Mouse (Mus musculus) kidney, postnatal 36 days (tissue): ENCODE measurements around the gene Ccdc167.
"Not testable (repeated sequence)": the region's sequence is repeated elsewhere in the genome, so short reads cannot be mapped to it uniquely, and the experiment has no call there.

Experiments used
- DNase-seq, 2 experiments: peaks; one replicate each; pipeline ENCODE4 v3.0.0; 2021 to 2022; ENCODE audit warnings: mixed read lengths in 2 of 2

Gene Ccdc167

DNA sequence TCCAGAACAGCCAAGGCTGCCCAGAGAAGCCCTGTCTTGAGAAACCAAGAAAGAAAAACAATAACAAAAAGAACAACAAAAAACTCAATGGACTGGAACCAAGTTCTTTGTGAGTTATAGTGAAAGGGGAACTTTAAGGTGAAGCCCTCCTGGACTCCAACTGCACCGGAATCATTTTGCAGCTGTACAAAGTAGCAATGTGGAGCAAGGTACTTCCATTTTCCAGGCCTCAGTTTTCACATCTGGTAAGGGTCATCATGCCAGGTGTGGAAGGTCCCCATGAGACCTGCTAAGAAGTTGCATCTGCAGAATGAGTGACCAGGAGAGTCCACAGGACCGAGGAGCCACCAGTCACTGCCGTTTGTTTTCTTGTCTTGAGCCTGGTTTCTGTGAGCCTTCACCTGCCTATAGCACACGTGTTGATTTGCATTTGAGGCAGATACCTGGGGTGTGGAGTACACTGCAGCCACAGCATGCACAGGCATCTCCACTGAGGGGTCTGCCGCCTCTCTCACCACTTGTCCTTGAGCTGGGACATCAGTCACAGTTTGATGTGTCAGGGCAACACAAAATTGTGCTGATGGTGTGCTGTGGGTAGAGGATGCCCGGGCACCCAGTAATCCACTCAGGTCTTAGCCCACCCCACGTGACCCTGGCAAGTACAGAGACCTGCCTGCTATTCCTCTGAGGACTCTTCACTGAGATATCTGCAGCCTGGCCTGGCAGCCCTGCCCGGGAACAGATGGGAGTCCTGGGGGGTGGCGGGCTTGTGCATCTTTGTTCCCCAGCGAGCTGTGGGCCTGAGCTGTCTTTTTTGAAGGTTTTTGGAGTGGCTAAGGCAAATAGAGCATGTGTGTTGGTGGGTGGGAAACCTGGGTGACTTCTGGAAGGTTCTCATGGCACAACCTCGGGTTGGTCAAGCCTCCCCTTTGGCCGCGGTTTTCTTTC lies 3.1 kb upstream of the Ccdc167 start:
- no peak for DNase-seq

DNA sequence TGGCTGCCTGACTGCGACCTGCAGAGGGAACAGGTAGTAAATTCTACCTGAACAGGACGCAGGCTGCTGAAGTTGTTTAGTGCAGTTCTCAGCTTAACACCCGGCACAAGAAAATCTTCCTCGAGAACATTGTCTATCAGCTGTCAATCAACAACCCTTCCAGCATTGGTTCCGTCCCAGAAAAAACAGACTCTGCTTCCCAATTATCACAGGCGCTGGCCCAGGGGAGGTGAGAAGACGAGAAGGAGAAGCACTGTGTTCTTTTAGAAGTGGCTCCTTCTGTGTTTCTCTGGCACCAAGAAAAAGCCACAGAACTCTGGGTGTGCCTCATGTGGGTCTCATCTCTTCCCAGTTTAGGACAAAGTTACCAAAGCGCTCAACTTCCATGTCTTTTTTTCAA lies 1.8 kb upstream of the Ccdc167 start:
- no peak for DNase-seq

GRCm38 (mm10) chr17:29713734-29714133 lies 3.1 kb downstream of the Ccdc167 start:
- not testable (repeated sequence) for DNase-seq

GRCm38 (mm10) chr17:29712565-29712964 lies 4.3 kb downstream of the Ccdc167 start:
- no peak for DNase-seq

DNA sequence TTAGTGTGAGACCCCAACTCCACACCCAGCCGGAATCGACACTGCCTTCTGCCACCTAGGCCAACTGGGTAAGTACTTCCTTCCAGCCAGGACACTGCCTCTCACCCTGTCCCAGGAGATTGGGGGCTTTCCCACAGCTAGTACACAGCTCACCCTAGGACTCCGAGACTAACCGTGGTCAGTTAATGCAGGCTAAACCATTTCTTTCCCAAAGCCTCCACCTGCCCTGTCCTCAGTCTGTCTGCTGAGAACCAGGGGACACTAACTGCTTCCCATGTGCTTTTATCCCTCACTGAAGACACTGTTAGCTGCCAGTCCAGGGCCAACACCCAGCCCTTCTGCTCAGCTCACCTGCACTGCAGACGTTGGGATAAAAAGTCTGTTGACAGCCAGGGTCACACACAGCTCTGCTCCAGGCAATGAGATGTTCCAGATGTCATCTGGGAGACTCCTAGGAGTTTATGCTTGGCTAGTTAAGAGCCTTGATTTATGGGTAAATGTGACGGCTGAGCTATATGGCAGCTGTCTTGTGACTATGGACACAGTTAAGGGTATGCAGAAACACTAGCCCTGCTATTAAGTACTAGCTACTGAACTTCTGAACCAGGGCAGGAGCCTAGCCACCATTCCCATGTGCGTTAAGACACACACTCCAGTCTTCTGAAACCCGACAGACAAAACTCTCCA lies 5.0 kb downstream of the Ccdc167 start:
- DNase-seq: no peak

GRCm38 (mm10) chr17:29711076-29711744 lies 5.6 kb downstream of the Ccdc167 start:
- DNase-seq: peak; percentile 89

DNA sequence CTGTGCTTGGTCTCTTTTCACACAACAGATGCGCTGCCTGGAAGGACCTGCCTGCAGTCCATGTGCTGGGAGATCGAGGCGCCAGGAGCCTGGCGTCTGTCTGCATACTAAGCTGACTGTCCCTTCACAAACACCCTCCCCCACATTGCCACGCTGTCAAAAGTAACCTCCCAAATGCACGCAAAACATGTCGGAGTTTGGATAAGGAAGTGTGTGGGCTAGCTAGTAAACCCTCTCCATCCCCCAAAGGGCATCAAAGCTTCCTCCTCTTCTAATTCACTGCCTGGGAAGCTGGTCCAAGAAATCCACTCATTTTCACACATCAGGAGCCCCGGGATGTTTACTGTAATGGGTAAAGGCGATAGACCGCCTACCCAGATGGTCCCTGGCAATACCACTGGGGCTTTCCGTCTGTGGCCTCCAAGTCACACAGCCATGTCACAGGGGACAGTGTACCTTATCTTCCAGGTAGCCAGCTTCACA lies 6.2 kb downstream of the Ccdc167 start:
- DNase-seq: no peak

GRCm38 (mm10) chr17:29708783-29709182 lies 8.1 kb downstream of the Ccdc167 start:
- no peak for DNase-seq

- peak; percentile 46 to 59 for DNase-seq
These were observed 9.8 kb downstream of the Ccdc167 start for GRCm38 (mm10) chr17:29706981-29707545.

GRCm38 (mm10) chr17:29705881-29706280 lies 11.0 kb downstream of the Ccdc167 start:
- DNase-seq: peak in 1 of 2 experiments; percentile 44

GRCm38 (mm10) chr17:29704781-29705180 lies 12.1 kb downstream of the Ccdc167 start:
- peak; percentile 35 to 74 for DNase-seq

DNA sequence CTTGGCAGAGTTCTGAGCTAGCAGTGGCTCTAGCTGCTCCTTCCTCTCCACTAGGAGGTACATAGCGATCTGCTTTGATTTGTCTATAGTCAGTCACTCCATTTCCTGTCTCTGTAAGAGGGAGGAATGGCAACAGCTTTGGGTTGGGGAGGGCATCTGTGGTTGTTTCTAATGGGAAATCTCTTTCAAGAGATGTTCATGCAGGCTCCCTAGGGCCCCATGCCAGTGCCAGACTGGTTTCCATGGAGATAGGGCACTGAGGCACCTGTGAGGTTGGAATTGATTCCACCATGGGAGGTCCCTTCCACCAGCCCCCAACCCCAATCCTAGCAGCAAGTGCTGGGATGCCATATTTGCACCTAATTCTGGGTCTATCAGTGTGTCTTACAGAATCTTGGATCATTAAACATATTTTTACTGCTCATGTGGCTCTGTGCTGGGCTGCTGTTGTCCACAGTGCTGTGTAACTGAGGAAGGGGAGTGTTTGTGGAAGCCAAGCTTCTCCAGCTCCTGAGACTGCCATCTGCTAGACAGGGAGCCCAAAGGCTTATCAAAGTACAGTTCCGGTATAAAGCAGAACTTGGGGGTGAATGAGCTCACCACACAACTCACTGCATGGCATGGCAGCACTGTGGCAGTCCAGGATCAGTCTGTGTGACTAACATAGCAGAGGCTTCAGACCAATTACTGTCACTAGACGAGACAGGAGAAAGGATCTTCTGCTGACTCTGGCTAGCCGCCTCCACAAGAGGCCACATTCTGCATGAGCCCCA lies 13.7 kb downstream of the Ccdc167 start:
- DNase-seq: no peak

DNA sequence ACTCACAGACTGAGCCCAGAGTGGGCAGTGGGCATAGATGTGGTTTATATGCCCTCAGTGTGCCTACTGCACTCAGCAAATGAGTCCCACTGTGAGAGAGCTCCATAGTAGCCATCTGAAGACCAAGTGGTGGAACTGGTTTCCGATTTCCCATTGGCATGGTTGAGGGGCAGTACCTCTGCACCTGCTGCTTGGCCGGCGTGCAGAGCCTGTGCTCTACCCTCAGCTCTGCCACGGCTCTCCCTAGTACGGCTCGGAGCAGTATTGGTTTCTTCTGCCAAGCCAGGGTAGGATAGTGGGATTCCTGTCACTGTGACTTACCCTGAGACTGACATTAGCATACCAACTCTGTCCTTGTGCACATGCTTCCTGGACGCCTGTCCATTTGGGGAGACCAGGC lies 16.3 kb downstream of the Ccdc167 start:
- no peak for DNase-seq

GRCm38 (mm10) chr17:29698421-29698820 lies 18.4 kb downstream of the Ccdc167 start:
- DNase-seq: no peak

GRCm38 (mm10) chr17:29696940-29697339 lies 19.9 kb downstream of the Ccdc167 start:
- no peak for DNase-seq

DNA sequence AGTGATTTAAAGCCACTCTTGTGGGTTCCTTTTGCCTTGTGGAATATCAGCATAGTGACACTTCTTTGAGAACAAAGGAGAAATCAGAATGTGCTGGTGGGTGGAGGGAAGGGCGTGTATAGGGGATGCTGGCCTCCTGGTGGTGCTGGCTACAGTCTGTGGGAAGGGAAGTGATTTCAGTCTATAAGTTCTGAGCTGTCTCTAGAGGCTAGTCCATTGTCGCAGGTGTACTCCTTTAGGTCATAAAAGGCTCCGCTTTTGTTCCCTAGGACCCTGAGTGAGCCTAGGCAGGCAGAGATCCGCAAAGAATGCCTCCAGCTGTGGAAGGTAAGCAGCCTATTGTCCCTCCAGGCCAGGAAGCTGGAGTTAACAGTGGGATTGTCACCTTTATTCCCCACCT lies 22.3 kb downstream of the Ccdc167 start:
- no peak for DNase-seq

- DNase-seq: no peak
These were observed 23.3 kb downstream of the Ccdc167 start for GRCm38 (mm10) chr17:29693571-29693970.

GRCm38 (mm10) chr17:29692827-29693226 lies 24.0 kb downstream of the Ccdc167 start:
- no peak for DNase-seq

DNA sequence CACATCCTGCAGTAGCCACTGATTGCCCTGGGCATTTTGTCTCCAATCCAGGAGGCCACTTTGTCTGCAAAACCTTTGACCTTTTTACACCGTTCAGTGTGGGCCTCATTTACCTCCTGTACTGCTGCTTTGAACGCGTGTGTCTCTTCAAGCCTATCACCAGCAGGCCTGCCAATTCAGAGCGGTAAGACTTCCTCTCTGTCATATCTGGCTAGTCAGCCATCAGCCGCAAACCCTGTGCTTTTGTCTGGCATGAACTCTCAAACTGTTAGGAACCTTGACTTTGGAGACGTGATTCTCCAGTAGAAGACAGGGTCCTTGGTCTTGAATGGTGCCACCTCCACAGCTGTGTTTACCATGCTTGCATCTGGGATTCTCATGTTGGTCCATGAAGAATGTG lies 26.6 kb downstream of the Ccdc167 start:
- DNase-seq: no peak

GRCm38 (mm10) chr17:29688610-29689009 lies 28.2 kb downstream of the Ccdc167 start:
- no peak for DNase-seq

- DNase-seq: no peak
These were observed 29.5 kb downstream of the Ccdc167 start for GRCm38 (mm10) chr17:29687373-29687772.

GRCm38 (mm10) chr17:29686771-29687170 lies 30.1 kb downstream of the Ccdc167 start:
- no peak for DNase-seq
